Mouse (Mus musculus): ENCODE results near the gene N6amt1. TPM values are rescaled to one million over a fixed set of nuclear protein-coding genes. Genes with fewer than 3 reads are reported as not detected.

Gene N6amt1
- polyA plus RNA-seq, 1 experiment = 17.8 TPM

GRCm38 (mm10) chr16:87366445-87366844 is 12.5 kb downstream of the N6amt1 start:
- Histone ChIP-seq H3K27ac (ENCODE audit: insufficient read depth, low read length) (no peak overlapping the region), H3K4me3 (ENCODE audit: insufficient read depth, low read length) (no peak overlapping the region), H3K4me1 (ENCODE audit: control insufficient read depth, insufficient read depth, low read length) (no peaks in the 10 kb centered on the region; the same call in 1 of the 2 replicates)
- no peak for TF ChIP-seq POLR2A (IDR thresholded peaks at IDR 0.05; ENCODE audit: low read depth, low read length)
- no peak for TF ChIP-seq CTCF (IDR thresholded peaks at IDR 0.05; ENCODE audit: borderline replicate concordance, insufficient read depth, low read length)

DNA sequence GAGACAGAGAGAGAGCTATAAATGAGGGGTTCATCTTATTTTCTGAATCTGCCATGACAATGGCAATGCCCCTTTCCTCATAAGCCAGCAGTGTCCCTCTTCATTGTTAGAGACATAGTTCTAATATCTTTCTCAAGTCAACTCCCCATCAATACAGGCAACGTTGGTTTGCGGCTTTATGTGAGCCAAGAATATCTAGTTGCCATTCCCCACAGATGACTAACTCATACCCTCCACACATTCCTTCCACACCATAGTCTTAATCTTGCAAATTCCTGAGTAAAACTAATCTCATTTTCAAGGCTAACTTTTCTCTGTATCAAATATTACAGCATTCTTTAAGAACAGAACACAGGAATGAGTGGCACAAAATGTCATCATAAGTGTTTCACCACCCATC is 29.0 kb downstream of the N6amt1 start:
- Histone ChIP-seq H3K27ac (ENCODE audit: insufficient read depth, low read length) (peak overlapping the region; percentile 96), H3K4me3 (ENCODE audit: insufficient read depth, low read length) (no peak overlapping the region), H3K4me1 (ENCODE audit: control insufficient read depth, insufficient read depth, low read length) (peaks cover 16% of the 10 kb centered on the region)
- TF ChIP-seq POLR2A (IDR thresholded peaks at IDR 0.05; ENCODE audit: low read depth, low read length) (no peak), CTCF (IDR thresholded peaks at IDR 0.05; ENCODE audit: borderline replicate concordance, insufficient read depth, low read length) (no peak)

DNA sequence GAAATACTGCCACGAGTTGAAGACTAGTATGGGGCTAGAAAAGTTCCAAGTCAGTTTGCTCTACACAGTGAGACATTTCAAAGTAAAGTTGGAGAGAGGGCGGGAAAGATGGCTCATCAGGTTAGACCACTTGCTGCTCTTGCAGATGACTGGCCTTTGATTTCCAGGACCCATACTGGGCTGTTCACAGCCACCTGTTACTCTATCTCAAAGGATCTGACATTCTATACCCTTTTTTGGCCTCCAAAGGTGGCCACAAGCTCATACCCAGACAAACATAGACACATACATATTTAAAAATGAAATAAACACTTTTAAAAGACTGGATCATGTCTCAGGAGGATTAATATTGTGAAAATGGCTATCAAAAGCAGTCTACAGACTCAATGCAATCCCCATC is 30.4 kb downstream of the N6amt1 start:
- Histone ChIP-seq H3K27ac (ENCODE audit: insufficient read depth, low read length) (no peak overlapping the region), H3K4me1 (ENCODE audit: control insufficient read depth, insufficient read depth, low read length) (peaks cover 18% of the 10 kb centered on the region), H3K4me3 (ENCODE audit: insufficient read depth, low read length) (no peak overlapping the region)
- TF ChIP-seq POLR2A (IDR thresholded peaks at IDR 0.05; ENCODE audit: low read depth, low read length) (no peak), CTCF (IDR thresholded peaks at IDR 0.05; ENCODE audit: borderline replicate concordance, insufficient read depth, low read length) (no peak)

DNA sequence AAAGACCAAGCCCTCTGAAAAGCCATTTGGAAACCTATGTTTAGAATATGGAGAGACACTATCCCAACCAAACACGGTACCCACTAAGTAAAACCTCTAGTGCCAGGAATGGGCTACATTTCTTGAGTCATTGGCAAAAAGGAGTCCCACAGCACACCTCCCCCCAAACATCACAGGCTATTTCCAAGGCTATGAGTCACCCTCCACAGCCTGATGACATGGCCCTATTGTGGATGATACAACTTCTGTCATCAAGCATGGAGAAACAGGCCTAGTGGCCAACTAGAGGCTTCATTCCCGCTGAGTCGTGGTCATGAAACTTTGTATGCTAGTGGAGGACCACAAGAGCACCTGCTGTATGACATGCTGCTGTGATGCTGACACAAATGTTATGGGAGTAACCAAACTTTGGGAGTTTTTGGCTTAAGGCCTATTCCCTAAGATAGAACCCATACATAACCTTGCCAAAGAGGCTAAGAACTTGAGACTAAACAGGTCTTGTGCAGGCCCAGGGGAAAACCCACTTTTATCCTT is 33.5 kb downstream of the N6amt1 start:
- Histone ChIP-seq H3K27ac (ENCODE audit: insufficient read depth, low read length) (no peak overlapping the region), H3K4me3 (ENCODE audit: insufficient read depth, low read length) (no peak overlapping the region), H3K4me1 (ENCODE audit: control insufficient read depth, insufficient read depth, low read length) (peaks cover 17% of the 10 kb centered on the region)
- TF ChIP-seq POLR2A (IDR thresholded peaks at IDR 0.05; ENCODE audit: low read depth, low read length) (no peak), CTCF (IDR thresholded peaks at IDR 0.05; ENCODE audit: borderline replicate concordance, insufficient read depth, low read length) (no peak)

DNA sequence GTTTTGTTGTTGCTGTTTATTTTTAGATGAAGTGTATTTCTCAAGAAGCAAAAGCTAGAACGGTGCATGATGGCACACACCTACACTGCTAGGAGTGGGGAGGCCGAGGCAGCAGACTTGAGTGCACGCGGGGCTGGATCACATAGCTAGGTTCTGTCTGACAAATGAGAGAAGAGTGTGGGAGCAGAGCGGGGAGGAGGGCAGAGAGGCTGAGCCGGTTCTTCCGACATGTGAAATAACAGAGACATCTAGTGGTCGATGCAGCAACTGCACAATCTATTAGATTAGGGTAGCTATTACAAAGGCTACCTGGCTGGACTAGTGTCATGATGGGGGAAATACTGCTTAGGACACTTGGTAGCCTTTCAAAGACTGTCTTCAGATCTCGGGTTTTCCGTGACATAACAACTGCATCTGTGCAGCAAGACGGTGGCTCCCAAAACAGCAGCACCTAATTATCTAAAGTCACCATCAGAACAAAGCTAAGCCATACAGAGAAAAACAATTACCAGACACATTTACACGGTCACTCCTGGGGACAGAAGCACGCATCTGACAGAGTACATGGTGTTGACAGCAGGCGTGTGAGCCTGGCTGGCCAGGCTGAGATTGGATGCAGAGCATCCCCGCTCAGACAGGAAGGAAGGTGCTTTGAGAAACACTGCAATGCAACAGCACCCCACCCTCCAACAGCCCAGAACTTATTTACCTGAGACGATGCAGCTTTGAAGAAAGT is 40.0 kb downstream of the N6amt1 start:
- no peak overlapping the region for H3K4me3 ChIP-seq (ENCODE audit: insufficient read depth, low read length)
- H3K27ac ChIP-seq (ENCODE audit: insufficient read depth, low read length) = no peak overlapping the region
- TF ChIP-seq CTCF (IDR thresholded peaks at IDR 0.05; ENCODE audit: borderline replicate concordance, insufficient read depth, low read length) = peak; percentile 39; the same call in 1 of the 2 replicates
- TF ChIP-seq POLR2A (IDR thresholded peaks at IDR 0.05; ENCODE audit: low read depth, low read length) = no peak
- H3K4me1 ChIP-seq (ENCODE audit: control insufficient read depth, insufficient read depth, low read length) = peaks cover 4% of the 10 kb centered on the region; the same call in 1 of the 2 replicates

DNA sequence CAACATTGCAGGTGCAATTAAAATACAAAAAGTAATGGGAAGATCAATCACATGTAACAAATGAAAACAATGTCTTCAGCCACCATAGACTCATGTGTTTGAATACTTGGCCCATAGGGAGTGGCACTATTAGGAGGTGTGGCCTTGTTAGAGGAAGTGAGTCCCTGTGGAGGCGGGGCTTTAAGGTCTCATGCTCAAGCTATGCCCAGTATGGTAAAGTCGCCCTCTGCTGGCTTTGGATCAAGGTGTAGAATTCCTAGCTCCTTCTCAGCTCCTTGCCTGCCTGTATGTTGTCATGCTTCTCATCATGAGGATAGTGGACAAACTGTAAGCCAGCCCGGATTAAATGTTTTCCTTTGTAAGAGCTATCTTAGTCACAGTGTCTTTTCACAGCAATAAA is 51.0 kb downstream of the N6amt1 start:
- Histone ChIP-seq H3K4me1 (ENCODE audit: control insufficient read depth, insufficient read depth, low read length) (no peaks in the 10 kb centered on the region), H3K4me3 (ENCODE audit: insufficient read depth, low read length) (no peak overlapping the region), H3K27ac (ENCODE audit: insufficient read depth, low read length) (no peak overlapping the region)
- no peak for TF ChIP-seq CTCF (IDR thresholded peaks at IDR 0.05; ENCODE audit: borderline replicate concordance, insufficient read depth, low read length)

Other genes with a start within 250 kb of the N6amt1 start
- 34.4 and 39.4 TPM in 2 replicates for gene Ltn1, start 78.4 kb downstream of the N6amt1 start, polyA plus RNA-seq (2011; ENCODE audit: insufficient read length, low read depth, missing spikeins)
- 7.9 and 9.2 TPM in 2 replicates for gene Rwdd2b, start 86.4 kb downstream of the N6amt1 start, polyA plus RNA-seq (2011; ENCODE audit: insufficient read length, low read depth, missing spikeins)
- gene Usp16, start 100.5 kb downstream of the N6amt1 start, polyA plus RNA-seq (2011; ENCODE audit: insufficient read length, low read depth, missing spikeins) = 86.8 and 88.6 TPM in 2 replicates
- gene Cct8, start 141.7 kb downstream of the N6amt1 start, polyA plus RNA-seq (2011; ENCODE audit: insufficient read length, low read depth, missing spikeins) = 356 and 432 TPM in 2 replicates
- gene Map3k7cl, start 199.1 kb downstream of the N6amt1 start, polyA plus RNA-seq (2011; ENCODE audit: insufficient read length, low read depth, missing spikeins) = 12.5 and 13.5 TPM in 2 replicates

All from embryonic fibroblast, embryonic 13.5 days (primary cell).